Mouse (Mus musculus) liver, embryonic 16.5 days (tissue): Measurements from ENCODE around the gene Suclg1. TPM values are rescaled to one million over a fixed set of nuclear protein-coding genes. Genes with fewer than 3 reads are reported as not detected.
A peak's percentile ranks its signal among the peaks of the same experiment; 100 is the strongest.

Experiments
- ATAC-seq: fragments of 200-750 bp; cut with Nextera tagmentation; 2 replicates; pipeline ENCODE4 v1.8.0; 2017; ENCODE audit warnings: low read depth, mild to moderate bottlenecking, moderate number of reproducible peaks, moderate library complexity
- H3K27ac ChIP-seq: fragments of 300-500 bp; sonication (generic); 2 replicates; pipeline ENCODE4 v1.5.1; 2014; ENCODE audit warnings: mild to moderate bottlenecking, low read length
- H3K27me3 ChIP-seq: fragments of 300-500 bp; sonication (generic); 2 replicates; pipeline ENCODE4 v1.6.1; 2014; ENCODE audit warnings: low read depth, low read length, mixed read lengths; ENCODE audit not compliant: control insufficient read depth, insufficient read depth
- H3K36me3 ChIP-seq: fragments of 300-500 bp; sonication (generic); 2 replicates; pipeline ENCODE4 v1.6.1; 2014; ENCODE audit warnings: mild to moderate bottlenecking; ENCODE audit not compliant: control insufficient read depth, insufficient read depth
- H3K4me1 ChIP-seq: fragments of 300-500 bp; sonication (generic); 2 replicates; pipeline ENCODE4 v1.6.1; 2014; ENCODE audit warnings: low read depth, low read length, mixed read lengths; ENCODE audit not compliant: control insufficient read depth
- H3K4me2 ChIP-seq: fragments of 300-500 bp; sonication (generic); 2 replicates; pipeline ENCODE4 v1.6.1; 2014; ENCODE audit warnings: low read depth, low read length, mixed read lengths
- H3K4me3 ChIP-seq: fragments of 300-500 bp; sonication (generic); 2 replicates; pipeline ENCODE4 v1.5.1; 2014; ENCODE audit warnings: low read depth, mild to moderate bottlenecking, low read length
- H3K9ac ChIP-seq: fragments of 300-500 bp; sonication (generic); 2 replicates; pipeline ENCODE4 v1.6.1; 2014; ENCODE audit warnings: low read depth, low read length
- H3K9me3 ChIP-seq: fragments of 300-500 bp; sonication (generic); replicated peaks from 2 replicates; pipeline ENCODE4 v1.6.1; 2016; ENCODE audit warnings: low read length; ENCODE audit not compliant: control insufficient read depth
- WGBS: fragments of 180-500 bp; shearing (Covaris S2); extraction: QIAGEN DNeasy Blood & Tissue Kit; methylation state at CpG from one replicate; pipeline ENCODE4 v1.1.7; 2014; ENCODE audit not compliant: insufficient replicate concordance; 5-methylcytosine and 5-hydroxymethylcytosine counted together
- polyA plus RNA-seq: library from polyadenylated mRNA; unstranded; fragments of >200 nt; fragmentation: Nextera tagmentation; extraction: Ambion mirVana; gene quantifications from 2 replicates; pipeline ENCODE4 v1.2.1, GENCODE M21; 2015

Suclg1 gene
- 147 and 149 TPM in 2 replicates for polyA plus RNA-seq

- Histone ChIP-seq H3K36me3 (no peaks in the 10 kb centered on the region), H3K9ac (peak within 1 kb of the TSS; percentile 91), H3K27ac (peak within 1 kb of the TSS; percentile 77), H3K9me3 (no peaks in the 10 kb centered on the region), H3K4me2 (peak within 1 kb of the TSS; percentile 75), H3K4me3 (peak within 1 kb of the TSS; percentile 94), H3K4me1 (peaks cover 14% of the 10 kb centered on the region), H3K27me3 (no peaks in the 10 kb centered on the region)
- under 1% methylated on average over 57 of the region's 58 CpGs for WGBS
- peak; percentile 90 for ATAC-seq
Measured at GRCm38 (mm10) chr6:73248237-73249048, at the start of gene Suclg1. Suclg1 (plus strand) TSS chr6:73248382.

GRCm38 (mm10) chr6:73203724-73204123 lies 44.5 kb upstream of the Suclg1 start:
- no peak overlapping the region for H3K4me2 ChIP-seq
- no peak overlapping the region for H3K9ac ChIP-seq
- H3K4me1 ChIP-seq: no peaks in the 10 kb centered on the region
- 35% methylated on average over 2 of the region's 2 CpGs for WGBS
- H3K27me3 ChIP-seq: no peaks in the 10 kb centered on the region
- no peak for ATAC-seq
- no peak overlapping the region for H3K27ac ChIP-seq
- H3K36me3 ChIP-seq: no peaks in the 10 kb centered on the region
- H3K9me3 ChIP-seq: no peaks in the 10 kb centered on the region
- no peak overlapping the region for H3K4me3 ChIP-seq

GRCm38 (mm10) chr6:73204937-73205336 lies 43.2 kb upstream of the Suclg1 start:
- no peak for ATAC-seq

GRCm38 (mm10) chr6:73209598-73209997 lies 38.6 kb upstream of the Suclg1 start:
- Histone ChIP-seq H3K9me3 (no peaks in the 10 kb centered on the region), H3K27ac (no peak overlapping the region), H3K4me2 (no peak overlapping the region), H3K27me3 (no peaks in the 10 kb centered on the region), H3K4me3 (no peak overlapping the region), H3K9ac (no peak overlapping the region), H3K36me3 (no peaks in the 10 kb centered on the region), H3K4me1 (no peaks in the 10 kb centered on the region)
- ATAC-seq: no peak
- WGBS: 76% methylated on average over 6 of the region's 6 CpGs

More at GRCm38 (mm10) chr6:73204937-73205336, 43.2 kb upstream of the Suclg1 start:
- Histone ChIP-seq H3K27ac (no peak overlapping the region), H3K4me3 (no peak overlapping the region), H3K4me1 (no peaks in the 10 kb centered on the region), H3K36me3 (no peaks in the 10 kb centered on the region), H3K4me2 (no peak overlapping the region), H3K9me3 (no peaks in the 10 kb centered on the region), H3K9ac (no peak overlapping the region), H3K27me3 (no peaks in the 10 kb centered on the region)
- WGBS: 40% methylated on average over 4 of the region's 4 CpGs

- Histone ChIP-seq H3K9ac (no peak overlapping the region), H3K27ac (no peak overlapping the region), H3K9me3 (no peaks in the 10 kb centered on the region), H3K27me3 (no peaks in the 10 kb centered on the region), H3K4me3 (no peak overlapping the region), H3K4me1 (no peaks in the 10 kb centered on the region), H3K4me2 (no peak overlapping the region), H3K36me3 (no peaks in the 10 kb centered on the region)
- WGBS: 10% methylated on average over 4 of the region's 4 CpGs
- no peak for ATAC-seq
Measured at GRCm38 (mm10) chr6:73210445-73210972, 37.7 kb upstream of the Suclg1 start.

- 50% methylated on average over 3 of the region's 3 CpGs for WGBS
Measured at GRCm38 (mm10) chr6:73211036-73211435, 37.1 kb upstream of the Suclg1 start.

GRCm38 (mm10) chr6:73211602-73212001 lies 36.6 kb upstream of the Suclg1 start:
- Histone ChIP-seq H3K9ac (no peak overlapping the region), H3K4me2 (no peak overlapping the region), H3K36me3 (no peaks in the 10 kb centered on the region), H3K27ac (no peak overlapping the region), H3K9me3 (no peaks in the 10 kb centered on the region), H3K27me3 (no peaks in the 10 kb centered on the region), H3K4me3 (no peak overlapping the region), H3K4me1 (no peaks in the 10 kb centered on the region)
- ATAC-seq: no peak

More at GRCm38 (mm10) chr6:73211036-73211435, 37.1 kb upstream of the Suclg1 start:
- no peak overlapping the region for H3K27ac ChIP-seq
- no peak overlapping the region for H3K4me2 ChIP-seq
- H3K36me3 ChIP-seq: no peaks in the 10 kb centered on the region
- ATAC-seq: no peak
- no peak overlapping the region for H3K4me3 ChIP-seq
- no peaks in the 10 kb centered on the region for H3K9me3 ChIP-seq
- no peaks in the 10 kb centered on the region for H3K27me3 ChIP-seq
- H3K4me1 ChIP-seq: no peaks in the 10 kb centered on the region
- H3K9ac ChIP-seq: no peak overlapping the region

- ATAC-seq: peak; percentile 91
- Histone ChIP-seq H3K27me3 (no peaks in the 10 kb centered on the region), H3K4me3 (peak within 1 kb of the TSS; percentile 33), H3K9me3 (no peaks in the 10 kb centered on the region), H3K4me1 (no peaks in the 10 kb centered on the region), H3K36me3 (no peaks in the 10 kb centered on the region), H3K27ac (no peak within 1 kb of the TSS), H3K9ac (no peak within 1 kb of the TSS), H3K4me2 (peak within 1 kb of the TSS; percentile 54)
- 34% methylated on average over 25 of the region's 25 CpGs for WGBS
Measured at GRCm38 (mm10) chr6:73221189-73221957, 26.8 kb upstream of the Suclg1 start, which contains the start of gene Dnah6. Dnah6 (minus strand) TSS chr6:73221651.
